Mouse (Mus musculus) monocyte, adult 5-6 weeks (primary cell): ENCODE measurements around the gene Ggact. TPM values are rescaled to one million over a fixed set of nuclear protein-coding genes. Genes with fewer than 3 reads are reported as not detected.

Source experiments
- ATAC-seq: fragments of 153-309, 156-312 bp; replicated peaks from 2 replicates; pipeline ENCODE4 v1.8.0; 2017; ENCODE audit warnings: mild to moderate bottlenecking; ENCODE audit not compliant: low TSS enrichment, insufficient number of reproducible peaks, severe bottlenecking, poor library complexity, low FRiP score
- total RNA-seq: library from RNA; stranded (forward); fragments of 200-1000, 200-491, 200-594 nt; gene quantifications from 3 replicates; pipeline ENCODE4 v1.2.3, GENCODE M21; 2017

Gene Ggact
- total RNA-seq, 1 experiment from 2014 or later = 6.5 TPM

DNA sequence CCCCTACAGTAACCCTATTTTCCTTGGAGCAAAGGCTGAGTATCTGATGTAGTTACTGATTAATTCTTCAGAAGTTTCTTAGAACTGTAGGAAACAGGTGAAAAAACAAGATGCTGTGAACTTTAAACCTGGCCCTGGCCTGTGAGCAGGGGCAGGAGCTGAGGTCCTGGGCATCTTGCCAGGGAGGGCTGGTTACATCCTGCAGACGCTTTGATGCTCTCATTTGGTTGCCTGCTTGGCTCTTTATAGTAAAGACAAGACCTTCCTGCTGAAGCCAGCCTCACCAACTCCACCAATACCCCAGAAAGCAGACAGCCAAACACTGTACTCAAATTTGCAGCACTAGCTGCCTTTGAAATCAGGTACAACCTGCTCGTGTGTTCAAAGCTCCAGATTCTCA is 11.4 kb downstream of the Ggact start:
- no peak for ATAC-seq

DNA sequence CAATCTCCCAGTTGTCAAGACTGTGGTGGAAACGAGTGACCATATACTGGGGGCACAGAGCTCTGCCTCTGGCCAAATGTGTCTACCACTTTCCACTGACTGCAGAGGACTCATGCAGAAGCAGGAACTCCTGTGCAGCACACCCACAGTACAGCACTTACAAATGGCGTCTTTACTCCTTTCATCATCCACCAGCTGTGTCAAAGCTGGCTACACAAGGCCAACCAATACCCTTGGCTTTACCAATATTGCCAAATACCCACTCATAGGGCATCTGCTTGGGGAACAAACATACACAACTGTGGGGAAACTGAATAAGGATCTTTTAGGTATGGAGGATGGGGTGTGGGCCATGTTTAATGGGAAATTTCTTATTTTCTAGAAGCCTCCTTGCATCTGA is 11.8 kb downstream of the Ggact start:
- no peak for ATAC-seq

DNA sequence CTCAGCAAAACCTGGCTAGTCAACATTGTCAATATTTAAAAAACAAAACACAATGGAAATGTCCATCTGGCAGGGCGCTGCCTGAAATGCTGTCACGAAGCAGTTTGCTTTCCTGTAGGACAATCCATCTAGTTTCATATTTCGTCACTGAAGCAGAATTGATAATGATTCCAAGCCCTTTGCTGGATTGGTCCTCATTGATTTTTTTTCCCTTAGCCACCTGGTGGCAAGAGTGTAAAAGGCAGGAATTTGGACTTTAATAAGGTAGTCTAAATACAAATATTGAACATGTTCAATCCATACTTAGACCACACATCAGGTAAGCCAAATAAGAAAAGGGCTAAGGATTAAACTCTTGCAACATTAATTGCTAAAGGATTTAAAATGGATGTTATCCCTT is 12.4 kb downstream of the Ggact start:
- ATAC-seq = no peak

DNA sequence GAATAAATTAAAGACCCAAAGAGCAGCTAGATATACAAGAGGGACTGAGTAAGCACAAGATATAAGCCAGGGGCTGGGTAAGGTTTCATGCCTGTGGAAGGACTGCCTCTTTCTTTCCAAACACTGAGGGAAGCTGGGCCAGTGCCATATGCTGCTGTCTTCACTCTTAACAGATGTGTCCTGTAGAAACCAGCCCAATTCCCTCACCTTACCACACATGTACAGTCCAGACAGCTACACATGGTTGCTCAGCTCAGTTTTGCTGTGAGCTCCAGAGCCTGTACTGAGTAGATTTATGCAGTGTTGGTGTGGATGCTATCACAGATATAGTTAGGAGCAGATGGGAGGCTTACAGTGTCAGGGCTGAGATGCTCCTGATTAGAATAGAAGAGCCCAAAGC is 12.9 kb downstream of the Ggact start:
- no peak for ATAC-seq

DNA sequence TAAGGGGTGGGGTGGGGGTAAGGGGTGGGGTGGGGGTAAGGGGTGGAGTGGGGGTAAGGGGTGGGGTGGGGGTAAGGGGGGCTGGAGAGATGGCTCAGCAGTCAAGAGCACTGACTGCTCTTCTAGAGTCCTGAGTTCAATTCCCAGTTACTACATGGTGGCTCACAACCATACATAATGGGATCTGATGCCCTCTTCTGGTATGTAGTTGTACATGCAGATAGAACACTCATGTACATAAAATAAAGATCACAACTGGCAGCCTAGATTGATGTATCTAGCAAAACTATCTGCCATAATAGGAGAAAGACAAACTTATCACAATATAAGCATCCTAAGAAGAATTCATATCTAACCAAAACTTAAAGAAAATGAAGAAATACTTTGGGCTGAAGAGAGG is 15.0 kb downstream of the Ggact start:
- no peak for ATAC-seq

DNA sequence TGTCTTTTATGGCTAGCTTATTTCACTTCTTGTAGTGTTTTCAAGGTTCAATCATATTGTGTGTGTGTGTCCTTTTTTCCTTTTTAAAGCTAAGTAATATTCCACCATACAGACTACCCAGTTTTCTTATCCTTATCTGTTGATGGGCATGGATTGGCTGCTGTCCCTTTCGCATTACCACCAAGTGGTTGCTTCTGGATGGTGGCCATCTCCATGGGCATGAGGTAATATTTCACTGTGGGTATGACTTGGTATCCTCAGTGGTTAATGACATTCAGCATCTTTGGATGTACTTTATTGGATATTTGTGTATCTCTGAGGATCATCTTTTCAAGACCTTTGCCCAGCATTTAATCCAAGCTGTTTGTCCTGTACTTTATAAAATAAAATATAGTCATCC is 17.5 kb downstream of the Ggact start:
- no peak for ATAC-seq

DNA sequence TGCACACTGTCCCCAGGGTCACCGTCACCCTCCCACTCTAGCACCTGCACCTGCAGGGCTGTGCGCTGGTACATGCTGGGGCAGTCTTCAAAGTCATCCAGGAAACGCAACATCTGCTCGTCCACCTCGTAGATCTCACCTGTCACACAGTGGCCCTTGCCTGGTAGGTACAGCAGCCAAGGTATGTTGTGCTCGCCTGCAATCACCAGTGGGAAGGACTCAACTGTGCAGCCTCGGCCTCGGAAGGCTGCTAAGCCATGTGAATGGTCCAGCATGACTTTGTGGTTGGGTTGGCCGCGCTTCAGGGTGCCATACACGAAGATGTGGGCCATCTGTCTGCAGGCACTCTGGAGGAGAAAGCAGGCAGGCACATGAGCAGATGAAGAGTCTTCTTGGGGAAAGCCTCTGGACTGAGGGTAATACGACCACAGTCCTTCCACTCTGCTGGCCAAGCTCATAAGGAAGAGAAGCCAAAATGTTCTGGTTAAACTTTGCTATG is 22.0 kb downstream of the Ggact start:
- no peak for ATAC-seq

DNA sequence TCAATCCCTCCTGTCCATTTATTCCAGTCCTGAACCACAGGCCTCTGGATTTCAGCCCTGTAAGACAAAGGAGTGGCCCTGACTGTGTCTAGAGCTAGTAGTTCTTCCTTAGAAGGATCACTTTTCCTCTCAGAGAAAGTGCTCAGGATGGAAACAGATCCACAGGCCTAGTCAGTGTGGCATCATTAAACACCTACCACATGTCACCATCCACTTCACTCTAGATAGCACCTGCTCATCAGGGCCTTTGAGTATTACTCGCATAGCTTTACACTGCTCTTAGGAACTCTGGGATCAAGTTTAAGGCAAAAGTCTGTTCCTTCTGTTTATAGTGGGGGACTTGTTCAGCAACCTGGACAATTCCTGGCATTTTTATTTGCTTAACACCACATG is 25.1 kb downstream of the Ggact start:
- no peak for ATAC-seq

DNA sequence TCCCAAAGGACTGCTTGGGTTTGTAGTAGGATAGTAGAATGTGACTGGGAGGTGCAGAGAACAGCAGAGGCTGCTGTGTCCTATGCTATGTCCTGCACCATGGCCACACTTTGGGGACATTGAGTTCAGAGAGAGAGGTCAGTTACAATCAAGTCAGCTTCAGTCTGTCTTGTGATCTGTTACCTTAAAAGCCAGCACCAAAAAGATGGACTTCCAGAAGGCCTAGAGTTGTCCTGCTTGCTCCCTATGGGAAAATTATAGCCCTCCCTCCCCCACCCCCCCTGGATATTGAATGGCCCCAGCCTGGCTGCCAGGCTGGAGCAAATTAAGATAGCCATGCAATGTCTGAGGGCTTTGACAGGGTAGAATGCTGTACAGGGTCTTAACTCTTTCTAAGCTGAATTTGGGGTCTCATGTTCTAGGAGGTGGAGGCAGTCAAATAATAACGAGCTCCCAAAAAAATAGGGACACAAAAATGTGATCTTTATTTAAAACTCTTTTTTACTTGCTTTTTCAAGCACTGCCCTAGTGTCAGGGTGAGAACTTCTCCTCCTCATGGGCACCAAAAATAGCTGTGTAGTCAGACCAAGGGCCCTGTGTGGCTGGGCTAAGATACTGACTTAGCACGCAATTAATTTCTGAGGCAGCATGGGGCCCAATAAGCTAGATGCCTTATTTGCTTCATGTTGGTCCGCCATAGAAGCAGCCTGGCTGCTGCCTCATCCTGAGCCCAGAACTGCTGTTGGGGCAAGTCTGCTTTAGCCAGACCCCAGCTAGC is 25.7 kb downstream of the Ggact start:
- no peak for ATAC-seq

DNA sequence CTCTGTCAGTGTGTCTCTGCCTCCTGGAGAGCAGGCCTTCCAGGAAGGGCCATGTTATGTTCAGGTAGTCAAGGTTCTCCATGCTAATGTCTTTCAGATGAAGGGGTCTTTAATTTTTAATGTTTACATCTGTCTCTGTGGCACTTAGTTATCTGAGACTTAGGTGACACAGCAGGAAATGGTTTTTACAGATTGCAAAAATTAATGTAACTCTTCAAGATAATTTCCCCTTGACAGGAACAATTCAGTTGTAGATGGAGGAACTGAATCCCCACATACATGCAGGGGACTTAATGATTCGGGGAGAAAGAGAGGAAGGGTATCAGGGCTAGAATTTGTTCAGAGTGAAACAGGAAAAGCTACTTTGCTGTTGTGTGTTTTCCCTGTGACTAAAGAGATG is 26.3 kb downstream of the Ggact start:
- no peak for ATAC-seq

DNA sequence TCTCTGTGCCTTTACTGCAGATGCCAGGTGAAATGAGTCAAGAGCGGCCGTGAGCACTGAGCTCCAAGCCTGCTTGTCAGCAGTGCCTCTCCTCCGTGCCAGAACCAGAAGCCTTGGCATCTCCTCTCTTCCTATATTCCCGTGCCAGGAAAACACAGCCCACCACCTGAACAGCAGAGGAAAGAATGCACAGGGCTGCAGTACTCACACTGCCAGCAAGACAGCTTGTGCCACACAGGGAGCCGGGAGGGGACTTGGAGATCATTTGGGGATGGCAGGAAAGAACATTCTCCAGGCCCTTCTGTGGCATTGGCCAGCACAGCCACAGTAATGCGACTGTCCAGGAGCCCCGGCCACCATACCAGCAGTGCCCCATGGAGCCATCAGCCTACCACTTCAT is 27.7 kb downstream of the Ggact start:
- ATAC-seq = no peak

DNA sequence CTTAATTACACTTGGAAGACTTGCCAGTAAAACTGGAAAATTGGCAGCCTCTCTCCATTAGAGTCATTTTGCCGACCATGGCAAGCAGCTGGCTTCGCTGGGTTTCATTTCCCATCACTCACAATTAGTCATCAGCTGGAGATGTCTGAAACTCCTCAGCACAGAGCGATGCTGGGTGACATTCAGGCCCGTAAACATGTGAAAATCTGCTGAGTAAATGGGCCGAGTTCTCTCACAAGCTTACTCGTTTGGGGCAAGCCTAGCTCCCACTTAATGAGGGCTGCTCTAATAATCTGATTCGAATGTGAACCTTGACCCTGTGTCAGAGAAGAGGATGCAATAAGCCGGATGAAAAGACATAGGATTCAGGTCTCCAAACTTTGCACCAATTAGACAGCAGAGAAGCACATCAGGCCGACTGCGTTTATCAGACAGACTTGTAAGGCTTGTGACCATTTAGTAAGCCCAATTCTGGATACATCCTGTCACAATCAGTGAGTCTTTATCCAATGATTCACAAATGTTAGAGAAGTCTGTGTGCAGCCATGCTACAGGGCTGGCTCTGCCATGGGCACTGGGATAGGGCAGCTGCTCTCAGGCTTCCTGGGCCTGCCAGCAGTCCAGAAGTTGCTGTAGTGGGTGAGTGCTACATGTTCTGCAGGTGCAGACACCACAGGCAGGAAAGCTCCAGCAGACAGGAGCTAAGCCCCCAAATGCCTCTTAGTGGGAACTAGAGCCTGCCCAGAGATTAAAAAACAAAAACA is 29.6 kb downstream of the Ggact start:
- ATAC-seq = no peak

DNA sequence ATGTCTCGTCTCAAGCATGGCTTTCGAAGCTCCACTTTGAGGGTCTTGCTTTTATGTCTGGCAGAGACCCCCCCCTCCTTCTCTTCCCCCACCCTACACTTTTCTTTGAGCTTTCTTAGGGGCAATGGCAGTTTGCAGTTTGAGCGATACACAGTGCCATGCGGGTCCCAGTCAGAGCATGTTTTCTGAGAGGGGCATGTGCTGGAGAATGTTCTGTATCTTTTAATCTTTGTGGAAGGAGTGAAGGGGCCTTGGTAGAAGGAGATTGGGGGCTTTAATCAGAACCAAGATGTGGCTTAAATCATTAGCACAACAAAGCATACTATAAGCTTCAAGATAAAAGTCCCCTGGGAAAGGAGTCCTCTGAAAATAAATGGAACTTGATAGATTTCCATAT is 30.1 kb downstream of the Ggact start:
- ATAC-seq = no peak

DNA sequence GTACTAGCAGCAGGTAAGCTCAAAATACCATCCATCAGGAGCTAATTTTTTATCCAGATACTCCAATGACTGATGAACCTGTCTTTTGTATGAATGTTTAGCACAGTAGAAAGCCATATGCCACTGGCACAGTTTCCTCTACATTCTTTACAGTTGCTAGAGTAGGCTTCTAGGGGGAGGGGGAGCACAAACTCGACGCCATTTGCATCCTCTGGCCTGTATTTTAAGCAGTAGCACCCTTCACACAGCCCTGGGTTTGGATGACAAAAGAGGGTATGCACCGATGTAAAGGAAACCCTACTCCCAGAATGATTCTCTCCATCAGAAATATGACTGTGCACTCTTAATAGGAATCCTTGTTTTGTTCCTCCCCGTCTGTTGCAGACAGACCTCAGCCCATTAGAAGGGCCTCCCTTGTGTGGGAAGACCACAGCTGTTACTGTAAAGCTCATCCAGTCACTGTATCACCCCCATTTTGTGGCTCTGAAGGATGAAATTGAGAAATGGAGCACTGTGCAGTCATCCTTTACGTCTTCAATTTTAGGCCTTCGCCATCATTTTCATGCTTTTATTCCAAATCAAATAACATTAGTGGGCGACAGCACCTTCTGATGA is 30.7 kb downstream of the Ggact start:
- ATAC-seq = no peak

DNA sequence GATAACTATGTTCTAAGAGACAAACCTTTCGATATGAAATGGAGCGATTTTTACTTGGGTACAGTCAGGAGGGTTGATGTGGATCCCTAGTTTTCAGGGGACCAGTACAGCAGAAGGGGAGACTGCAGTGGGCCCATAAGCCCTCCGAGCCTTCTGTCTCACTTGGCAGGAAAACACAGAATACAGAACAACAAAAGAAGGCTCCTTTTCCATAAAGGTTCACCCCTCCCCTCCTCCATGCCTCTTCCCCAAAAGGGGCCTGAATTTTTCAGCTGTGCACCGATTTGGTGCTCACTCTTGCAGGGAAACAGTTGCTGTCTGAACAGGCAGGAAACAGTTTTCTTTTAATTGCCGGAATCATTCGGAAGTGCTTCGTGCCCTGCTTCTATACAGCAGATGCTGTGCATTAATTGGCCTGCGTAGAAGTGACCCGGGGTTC is 31.3 kb downstream of the Ggact start:
- no peak for ATAC-seq

DNA sequence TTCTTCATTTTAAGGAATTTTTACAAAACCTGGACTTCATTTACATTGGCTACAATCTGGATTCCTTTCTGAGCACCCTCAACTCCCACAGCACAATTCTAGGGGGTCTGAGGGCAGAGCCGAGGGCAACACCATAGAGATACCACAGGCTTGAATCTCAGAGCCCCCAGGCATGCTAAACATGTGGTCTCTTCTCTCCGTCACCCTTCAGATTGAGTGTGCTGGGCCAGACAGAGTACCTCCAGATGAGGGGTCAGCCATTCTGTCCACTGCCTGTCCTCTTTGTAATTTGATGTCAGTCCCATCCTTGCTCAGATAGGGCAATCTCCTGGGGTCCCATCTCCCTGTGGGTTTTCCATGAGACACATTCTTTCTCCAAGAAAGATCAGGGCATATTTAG is 31.9 kb downstream of the Ggact start:
- ATAC-seq = no peak

DNA sequence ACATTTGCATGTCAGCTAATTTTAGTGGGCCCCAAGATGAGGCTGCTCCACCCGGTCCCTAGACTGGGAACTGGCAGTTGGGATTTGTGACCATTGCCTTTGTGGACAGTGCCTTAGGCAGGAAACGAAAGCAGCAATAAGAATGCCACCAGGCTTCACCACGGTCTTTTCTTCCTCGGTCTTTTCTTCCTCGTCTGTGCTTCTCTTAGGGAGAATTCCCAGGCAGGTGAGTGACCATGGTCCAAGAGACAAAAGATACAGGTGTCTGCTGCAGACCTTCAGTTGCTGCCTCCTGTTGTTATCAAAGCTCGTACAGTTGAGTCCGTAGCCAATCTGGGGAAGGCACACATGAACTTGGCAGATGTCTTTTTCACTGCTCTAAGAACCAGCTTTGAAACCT is 33.3 kb downstream of the Ggact start:
- ATAC-seq = no peak

DNA sequence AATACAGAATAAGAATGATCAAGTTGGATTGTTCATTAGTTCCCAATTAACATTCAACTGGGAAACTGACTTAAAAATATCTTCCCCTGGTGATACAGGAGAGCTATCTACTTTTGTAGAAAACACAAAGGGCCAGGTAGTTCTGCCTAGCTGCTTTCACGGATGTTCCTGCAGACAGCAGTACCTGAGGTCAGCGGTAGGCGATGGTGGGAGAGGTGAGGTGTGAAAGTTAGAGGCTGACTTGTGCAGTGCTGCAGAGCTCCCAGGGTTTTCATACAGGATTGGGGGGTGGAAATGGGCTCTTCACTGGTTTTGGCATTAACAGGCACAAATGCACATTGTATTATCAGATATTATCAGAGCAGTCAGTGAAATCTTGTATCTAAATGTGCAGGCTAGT is 35.8 kb downstream of the Ggact start:
- ATAC-seq = no peak

DNA sequence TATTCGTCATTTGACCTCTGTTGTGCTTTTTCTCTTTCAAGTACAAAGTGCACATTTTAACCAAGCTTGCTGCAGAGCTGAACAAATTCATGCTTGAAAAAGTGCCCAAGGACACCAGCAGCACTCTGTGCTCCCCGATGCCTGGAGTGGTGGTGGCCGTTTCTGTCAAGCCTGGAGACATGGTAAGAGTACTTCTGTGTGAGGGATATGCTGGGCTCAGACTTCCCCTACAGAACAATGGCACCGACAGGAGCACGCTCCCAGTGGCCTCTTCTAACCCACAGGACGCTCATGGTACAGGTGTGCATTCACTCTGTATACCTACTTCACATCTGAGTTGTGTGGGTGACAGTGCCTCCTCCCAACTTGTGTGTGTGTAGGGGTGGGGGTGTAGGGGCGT is 36.8 kb downstream of the Ggact start:
- ATAC-seq = no peak

DNA sequence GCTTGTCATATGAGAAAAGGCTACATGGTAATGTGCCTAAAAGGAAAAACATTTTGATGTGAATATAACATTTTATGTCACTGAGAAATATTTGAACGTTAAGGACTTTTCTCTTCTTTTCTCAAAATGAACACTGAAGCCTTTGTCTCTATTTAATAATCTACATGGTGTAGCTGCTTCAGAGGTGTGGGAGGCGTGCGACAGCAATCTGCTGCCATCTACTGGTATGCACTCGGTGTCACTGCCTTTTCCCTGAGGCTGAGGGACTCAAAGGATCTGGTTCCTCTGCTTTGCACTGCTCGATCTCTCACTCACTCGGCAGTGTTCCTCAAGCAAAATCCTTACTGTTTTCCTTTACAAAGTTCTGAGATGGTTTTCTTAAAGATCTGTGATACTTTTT is 37.4 kb downstream of the Ggact start:
- ATAC-seq = 0 out of 2 replicates have a peak, but pooled peaks have one; percentile 56
